20 mouse cellular contexts compared by ENCODE assay signal in the genomic region with DNA sequence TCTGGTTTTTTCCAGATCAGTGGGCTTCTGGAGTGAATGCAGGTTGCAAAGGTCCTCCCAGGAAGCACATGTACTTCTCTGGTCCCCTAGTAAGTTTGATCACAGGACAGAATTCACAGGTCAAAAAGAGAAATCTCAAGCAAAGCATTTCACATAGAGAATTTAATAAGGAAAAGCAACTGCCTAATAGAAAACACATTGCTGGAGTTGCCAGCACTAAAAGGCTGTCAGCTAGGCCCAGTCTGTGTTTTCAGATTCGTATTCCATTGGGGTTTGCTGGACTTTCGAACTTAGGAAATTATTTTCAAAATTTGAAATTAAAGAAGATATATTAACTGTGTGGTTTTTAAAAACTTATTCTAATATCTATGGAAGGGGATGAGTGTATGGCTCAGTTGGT.
"Had no signal": no experiment of that assay in that cellular context is flagged by ENCODE, and none has a peak within 500 bp of the region (broad histone marks: within the 10 kb centered on the region; RNA-seq: fewer than 3 reads in every experiment).

No protein-coding gene starts in this region.

- H3K9me3 ChIP-seq: limb, embryonic 12.5 days; liver, embryonic 12.5 days; liver, embryonic 15.5 days; lung, embryonic 15.5 days; megakaryocyte, embryonic 14.5 days; midbrain, embryonic 10.5 days; midbrain, embryonic 13.5 days had no signal

- H3K27me3 ChIP-seq: limb, embryonic 12.5 days; liver, embryonic 12.5 days; liver, embryonic 15.5 days; lung, embryonic 15.5 days; megakaryocyte, embryonic 14.5 days; midbrain, embryonic 13.5 days had no signal

- H3K4me3 ChIP-seq: layer of hippocampus, adult 2 months; limb, embryonic 12.5 days; liver, embryonic 12.5 days; liver, embryonic 15.5 days; lung, embryonic 15.5 days; megakaryocyte, embryonic 14.5 days; midbrain, embryonic 10.5 days; midbrain, embryonic 13.5 days had no signal

- H3K4me2 ChIP-seq: limb, embryonic 12.5 days; liver, embryonic 12.5 days; liver, embryonic 15.5 days; lung, embryonic 15.5 days; midbrain, embryonic 13.5 days had no signal

- H3K36me3 ChIP-seq: liver, embryonic 12.5 days; liver, embryonic 15.5 days; lung, embryonic 15.5 days; midbrain, embryonic 10.5 days; midbrain, embryonic 13.5 days had no signal

- H3K27ac ChIP-seq: kidney, postnatal 0 days; layer of hippocampus, adult 2 months; limb, embryonic 12.5 days; liver, embryonic 12.5 days; liver, embryonic 15.5 days; lung, embryonic 15.5 days; midbrain, embryonic 10.5 days; midbrain, embryonic 13.5 days; stomach, postnatal 0 days had no signal

- ATAC-seq: liver, embryonic 12.5 days; midbrain, embryonic 13.5 days; midbrain, embryonic 16.5 days had no signal

- H3K4me1 ChIP-seq: limb, embryonic 12.5 days; liver, embryonic 12.5 days; liver, embryonic 15.5 days; lung, embryonic 15.5 days; megakaryocyte, embryonic 14.5 days; midbrain, embryonic 10.5 days; midbrain, embryonic 13.5 days had no signal

- DNase-seq: kidney, postnatal 25 days; layer of hippocampus, adult 9-11 months; liver; lung, adult 18-20 months; lung, postnatal 10 days; lung, postnatal 36 days; thymus, adult 2 months; thymus, postnatal 14 days; thymus, postnatal 4 days had no signal

- H3K9ac ChIP-seq: limb, embryonic 12.5 days; liver, embryonic 12.5 days; liver, embryonic 15.5 days; lung, embryonic 15.5 days; midbrain, embryonic 13.5 days had no signal
